Mouse (Mus musculus): ENCODE results near the gene Lrpprc. TPM values are rescaled to one million over a fixed set of nuclear protein-coding genes. Genes with fewer than 3 reads are reported as not detected.

The Lrpprc gene
- polyA plus RNA-seq, 1 experiment, result 40.3 TPM

GRCm38 (mm10) chr17:84688834-84689233 is 101.8 kb downstream of the Lrpprc start:
- 86% methylated on average over 11 of the region's 11 CpGs for WGBS

GRCm38 (mm10) chr17:84687994-84688393 is 102.6 kb downstream of the Lrpprc start:
- 72% methylated on average over 5 of the region's 5 CpGs for WGBS
- no peak for TF ChIP-seq POLR2A (IDR thresholded peaks at IDR 0.05; ENCODE audit: borderline replicate concordance, insufficient read depth, low read length)
- no peak for TF ChIP-seq CTCF (IDR thresholded peaks at IDR 0.05; ENCODE audit: borderline replicate concordance, insufficient read depth, low read depth, low read length)

More at GRCm38 (mm10) chr17:84688834-84689233, 101.8 kb downstream of the Lrpprc start:
- Histone ChIP-seq H3K27ac (ENCODE audit: insufficient read depth, low read length) (no peak overlapping the region), H3K27me3 (ENCODE audit: control insufficient read depth, insufficient read depth, low read length) (no peaks in the 10 kb centered on the region), H3K4me3 (replicated peaks; ENCODE audit: insufficient read depth, low read depth, low read length) (no peak overlapping the region), H3K4me1 (ENCODE audit: control insufficient read depth, insufficient read depth, low read length) (no peaks in the 10 kb centered on the region)
- TF ChIP-seq CTCF (IDR thresholded peaks at IDR 0.05; ENCODE audit: borderline replicate concordance, insufficient read depth, low read depth, low read length) (no peak), POLR2A (IDR thresholded peaks at IDR 0.05; ENCODE audit: borderline replicate concordance, insufficient read depth, low read length) (no peak)
- no peak for DNase-seq

GRCm38 (mm10) chr17:84685286-84685685 is 105.3 kb downstream of the Lrpprc start:
- Histone ChIP-seq H3K4me3 (replicated peaks; ENCODE audit: insufficient read depth, low read depth, low read length) (no peak overlapping the region), H3K4me1 (ENCODE audit: control insufficient read depth, insufficient read depth, low read length) (no peaks in the 10 kb centered on the region), H3K27me3 (ENCODE audit: control insufficient read depth, insufficient read depth, low read length) (no peaks in the 10 kb centered on the region), H3K27ac (ENCODE audit: insufficient read depth, low read length) (no peak overlapping the region)
- no peak for TF ChIP-seq CTCF (IDR thresholded peaks at IDR 0.05; ENCODE audit: borderline replicate concordance, insufficient read depth, low read depth, low read length)
- no peak for TF ChIP-seq POLR2A (IDR thresholded peaks at IDR 0.05; ENCODE audit: borderline replicate concordance, insufficient read depth, low read length)
- DNase-seq, result no peak
- WGBS, result 80% methylated on average over 4 of the region's 4 CpGs

More at GRCm38 (mm10) chr17:84687994-84688393, 102.6 kb downstream of the Lrpprc start:
- H3K27me3 ChIP-seq (ENCODE audit: control insufficient read depth, insufficient read depth, low read length), result no peaks in the 10 kb centered on the region
- no peak overlapping the region for H3K4me3 ChIP-seq (replicated peaks; ENCODE audit: insufficient read depth, low read depth, low read length)
- no peak for DNase-seq
- H3K27ac ChIP-seq (ENCODE audit: insufficient read depth, low read length), result no peak overlapping the region
- no peaks in the 10 kb centered on the region for H3K4me1 ChIP-seq (ENCODE audit: control insufficient read depth, insufficient read depth, low read length)

GRCm38 (mm10) chr17:84684284-84684683 is 106.3 kb downstream of the Lrpprc start:
- Histone ChIP-seq H3K4me3 (replicated peaks; ENCODE audit: insufficient read depth, low read depth, low read length) (no peak overlapping the region), H3K27ac (ENCODE audit: insufficient read depth, low read length) (no peak overlapping the region), H3K27me3 (ENCODE audit: control insufficient read depth, insufficient read depth, low read length) (no peaks in the 10 kb centered on the region), H3K4me1 (ENCODE audit: control insufficient read depth, insufficient read depth, low read length) (no peaks in the 10 kb centered on the region)
- DNase-seq, result no peak
- TF ChIP-seq POLR2A (IDR thresholded peaks at IDR 0.05; ENCODE audit: borderline replicate concordance, insufficient read depth, low read length) (no peak), CTCF (IDR thresholded peaks at IDR 0.05; ENCODE audit: borderline replicate concordance, insufficient read depth, low read depth, low read length) (no peak)
- WGBS, result 55% methylated on average over 6 of the region's 6 CpGs

GRCm38 (mm10) chr17:84682734-84683717 is 107.6 kb downstream of the Lrpprc start, which contains the start of gene Abcg5:
Gene Abcg5 (minus strand): TSS chr17:84683011.
- no peaks in the 10 kb centered on the region for H3K4me1 ChIP-seq (ENCODE audit: control insufficient read depth, insufficient read depth, low read length)
- no peak for DNase-seq
- 71% methylated on average over 18 of the region's 18 CpGs for WGBS
- H3K4me3 ChIP-seq (replicated peaks; ENCODE audit: insufficient read depth, low read depth, low read length), result no peak within 1 kb of the TSS
- H3K27me3 ChIP-seq (ENCODE audit: control insufficient read depth, insufficient read depth, low read length), result no peaks in the 10 kb centered on the region
- TF ChIP-seq CTCF (IDR thresholded peaks at IDR 0.05; ENCODE audit: borderline replicate concordance, insufficient read depth, low read depth, low read length), result no peak
- no peak for TF ChIP-seq POLR2A (IDR thresholded peaks at IDR 0.05; ENCODE audit: borderline replicate concordance, insufficient read depth, low read length)
- no peak within 1 kb of the TSS for H3K27ac ChIP-seq (ENCODE audit: insufficient read depth, low read length)

- TF ChIP-seq CTCF (IDR thresholded peaks at IDR 0.05; ENCODE audit: borderline replicate concordance, insufficient read depth, low read depth, low read length), result no peak
- no peak for TF ChIP-seq POLR2A (IDR thresholded peaks at IDR 0.05; ENCODE audit: borderline replicate concordance, insufficient read depth, low read length)
- Histone ChIP-seq H3K27ac (ENCODE audit: insufficient read depth, low read length) (no peak overlapping the region), H3K4me3 (replicated peaks; ENCODE audit: insufficient read depth, low read depth, low read length) (no peak overlapping the region), H3K4me1 (ENCODE audit: control insufficient read depth, insufficient read depth, low read length) (no peaks in the 10 kb centered on the region), H3K27me3 (ENCODE audit: control insufficient read depth, insufficient read depth, low read length) (no peaks in the 10 kb centered on the region)
- DNase-seq, result no peak
- WGBS, result 63% methylated on average over 3 of the region's 3 CpGs
These were observed 108.9 kb downstream of the Lrpprc start for GRCm38 (mm10) chr17:84681670-84682069.

GRCm38 (mm10) chr17:84677595-84677994 is 113.0 kb downstream of the Lrpprc start:
- Histone ChIP-seq H3K4me3 (replicated peaks; ENCODE audit: insufficient read depth, low read depth, low read length) (no peak overlapping the region), H3K4me1 (ENCODE audit: control insufficient read depth, insufficient read depth, low read length) (no peaks in the 10 kb centered on the region), H3K27me3 (ENCODE audit: control insufficient read depth, insufficient read depth, low read length) (no peaks in the 10 kb centered on the region; the same call in 1 of the 2 replicates), H3K27ac (ENCODE audit: insufficient read depth, low read length) (no peak overlapping the region)
- TF ChIP-seq CTCF (IDR thresholded peaks at IDR 0.05; ENCODE audit: borderline replicate concordance, insufficient read depth, low read depth, low read length) (no peak), POLR2A (IDR thresholded peaks at IDR 0.05; ENCODE audit: borderline replicate concordance, insufficient read depth, low read length) (no peak)
- DNase-seq, result no peak
- 84% methylated on average over 11 of the region's 11 CpGs for WGBS

Measured in cerebellum, adult 2 months (tissue).